Mouse (Mus musculus) kidney, postnatal 0 days (tissue): ENCODE results near the gene Rnf26. TPM values are rescaled to one million over a fixed set of nuclear protein-coding genes. Genes with fewer than 3 reads are reported as not detected.

Source experiments
- ATAC-seq: fragments of 200-750 bp; cut with Nextera tagmentation; replicated peaks from 2 replicates; pipeline ENCODE4 v1.8.0; 2017; ENCODE audit warnings: low read depth, moderate number of reproducible peaks, moderate TSS enrichment, moderate library complexity; ENCODE audit not compliant: low FRiP score
- DNase-seq: peaks from one replicate; pipeline ENCODE4 v3.0.0-alpha.2; 2016; ENCODE audit warnings: low spot score
- H3K27ac ChIP-seq: fragments of 300-500 bp; sonication (generic); 2 replicates; pipeline ENCODE4 v1.5.1; 2014; ENCODE audit warnings: mild to moderate bottlenecking
- H3K27me3 ChIP-seq: fragments of 300-500 bp; sonication (generic); 2 replicates; pipeline ENCODE4 v1.6.1; 2014; ENCODE audit warnings: low read length, mixed read lengths; ENCODE audit not compliant: insufficient read depth
- H3K36me3 ChIP-seq: fragments of 300-500 bp; sonication (generic); 2 replicates; pipeline ENCODE4 v1.6.1; 2014; ENCODE audit warnings: low read length, mixed read lengths; ENCODE audit not compliant: insufficient read depth
- H3K4me1 ChIP-seq: fragments of 300-500 bp; sonication (generic); replicated peaks from 2 replicates; pipeline ENCODE4 v1.6.1; 2014; ENCODE audit warnings: antibody characterized with exemption, low read length, mixed read lengths; ENCODE audit not compliant: insufficient read depth
- H3K4me2 ChIP-seq: fragments of 300-500 bp; sonication (generic); 2 replicates; pipeline ENCODE4 v1.6.1; 2014; ENCODE audit warnings: mild to moderate bottlenecking, low read length, moderate library complexity, mixed read lengths
- H3K4me3 ChIP-seq: fragments of 300-500 bp; sonication (generic); replicated peaks from 2 replicates; pipeline ENCODE4 v1.5.1; 2014; ENCODE audit warnings: low read depth, low read length
- H3K9ac ChIP-seq: fragments of 300-500 bp; sonication (generic); 2 replicates; pipeline ENCODE4 v1.6.1; 2014; ENCODE audit warnings: low read depth, low read length
- H3K9me3 ChIP-seq: fragments of 300-500 bp; sonication (generic); replicated peaks from 2 replicates; pipeline ENCODE4 v1.6.1; 2016; ENCODE audit warnings: low read length, inconsistent platforms, mixed read lengths
- CTCF ChIP-seq: IDR thresholded peaks from 2 replicates; pipeline ENCODE4 v1.5.1; 2016; ENCODE audit warnings: antibody characterized with exemption, low read depth, mild to moderate bottlenecking, moderate library complexity
- WGBS: fragments of 180-500 bp; shearing (Covaris S2); extraction: QIAGEN DNeasy Blood & Tissue Kit; methylation state at CpG from one replicate; pipeline ENCODE4 v1.1.7; 2014; 5-methylcytosine and 5-hydroxymethylcytosine counted together
- polyA plus RNA-seq: library from polyadenylated mRNA; unstranded; fragments of >200 nt; fragmentation: Nextera tagmentation; extraction: Ambion mirVana; gene quantifications from 2 replicates; pipeline ENCODE4 v1.2.1, GENCODE M21; 2015

The Rnf26 gene
- polyA plus RNA-seq, 1 experiment from 2014 or later = 46.6 TPM

DNA sequence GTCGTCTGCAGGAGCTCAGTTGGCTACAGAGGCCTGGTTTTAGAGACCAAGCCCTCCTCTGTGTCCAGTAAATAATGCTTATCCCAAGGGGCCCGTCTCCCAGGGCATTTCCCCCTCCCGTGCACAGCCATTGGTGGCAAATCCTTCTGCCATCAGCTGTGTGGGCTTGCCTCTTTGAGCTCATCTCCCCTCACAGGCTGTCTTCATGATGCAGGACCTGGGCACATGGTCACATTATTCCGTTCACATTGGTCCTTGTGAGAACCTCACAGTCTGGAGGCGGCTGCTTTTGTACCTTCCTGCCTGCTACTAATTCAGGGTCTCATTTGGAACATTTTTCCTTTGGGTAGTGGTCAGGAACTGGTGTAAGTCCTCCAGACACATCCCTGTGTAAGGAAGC, 28.6 kb upstream of the Rnf26 start:
- no peak overlapping the region for H3K27ac ChIP-seq
- no peak for ATAC-seq
- H3K27me3 ChIP-seq = no peaks in the 10 kb centered on the region
- H3K9ac ChIP-seq = no peak overlapping the region
- DNase-seq = no peak
- TF ChIP-seq CTCF = no peak
- H3K4me1 ChIP-seq = no peaks in the 10 kb centered on the region
- WGBS = 63% methylated on average over 5 of the region's 5 CpGs
- H3K36me3 ChIP-seq = 0 out of 2 replicates have a peak, but pooled peaks cover 29% of the 10 kb centered on the region
- H3K4me2 ChIP-seq = no peak overlapping the region
- H3K4me3 ChIP-seq = no peak overlapping the region
- H3K9me3 ChIP-seq = no peaks in the 10 kb centered on the region

DNA sequence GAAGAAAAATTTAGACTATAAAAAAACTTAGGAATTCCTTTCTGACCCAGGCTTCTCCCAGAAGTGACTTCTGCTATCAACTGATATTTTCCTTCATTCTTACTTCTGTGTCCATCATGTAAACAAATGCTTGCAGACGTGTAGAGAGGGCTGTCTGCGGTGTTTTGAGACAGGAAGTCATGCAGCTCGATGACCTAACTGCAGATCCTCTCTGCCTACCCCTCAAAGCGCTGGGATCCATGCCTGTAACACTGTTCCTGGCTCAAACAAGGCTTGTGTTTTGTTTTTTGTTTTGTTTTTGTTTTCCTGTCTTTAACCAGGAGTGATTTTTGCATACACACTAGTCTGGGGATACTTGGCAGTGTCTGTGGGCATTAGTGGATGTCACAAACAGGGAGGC, 24.5 kb upstream of the Rnf26 start:
- no peak for DNase-seq
- Histone ChIP-seq H3K4me1 (peaks cover 15% of the 10 kb centered on the region), H3K27ac (no peak overlapping the region), H3K9ac (no peak overlapping the region), H3K4me2 (no peak overlapping the region), H3K36me3 (0 out of 2 replicates have a peak, but pooled peaks cover 26% of the 10 kb centered on the region), H3K27me3 (no peaks in the 10 kb centered on the region), H3K4me3 (no peak overlapping the region), H3K9me3 (no peaks in the 10 kb centered on the region)
- ATAC-seq = no peak
- no peak for TF ChIP-seq CTCF
- 56% methylated on average over 4 of the region's 4 CpGs for WGBS

DNA sequence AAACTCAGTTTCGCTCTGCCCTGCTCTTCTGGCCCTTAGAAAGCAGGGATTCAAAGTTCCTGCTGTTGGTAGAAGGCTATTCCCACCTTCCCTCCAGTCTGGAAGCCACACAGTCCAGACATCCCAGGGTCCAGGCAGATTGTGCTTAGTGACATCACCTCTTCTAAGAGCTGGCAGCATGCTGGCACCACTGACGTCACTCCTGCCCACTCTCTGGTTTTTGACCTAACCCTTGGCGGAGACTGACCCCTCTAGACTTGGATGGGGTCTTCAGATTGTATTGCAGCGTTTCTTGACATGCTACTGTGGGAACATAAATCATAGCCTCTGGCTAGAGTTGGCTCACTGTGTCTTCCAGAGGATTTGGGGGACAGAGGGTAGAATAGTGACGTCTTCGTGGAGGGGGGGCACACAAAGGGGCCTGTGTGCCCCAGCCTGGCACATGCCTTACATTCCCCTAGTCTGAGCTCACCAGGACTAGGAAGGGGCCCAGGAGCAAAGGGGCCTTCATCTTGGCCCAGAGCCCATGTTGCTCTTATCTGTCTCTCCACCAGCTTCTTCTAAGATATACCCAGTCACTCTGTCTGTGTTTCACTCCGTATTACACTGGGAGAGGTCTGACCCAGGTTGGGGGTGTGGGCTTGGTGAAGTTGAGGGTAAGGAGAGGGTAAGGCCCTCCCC, 22.6 kb upstream of the Rnf26 start:
- TF ChIP-seq CTCF = no peak
- ATAC-seq (peak; percentile 16; the same call in 1 of the 2 replicates), DNase-seq (peak; percentile 34)
- Histone ChIP-seq H3K9me3 (no peaks in the 10 kb centered on the region), H3K4me2 (peak overlapping the region; percentile 81), H3K27me3 (no peaks in the 10 kb centered on the region), H3K4me3 (peak overlapping the region; percentile 54), H3K4me1 (peaks cover 21% of the 10 kb centered on the region), H3K27ac (peak overlapping the region; percentile 88; the same call in 1 of the 2 replicates), H3K36me3 (0 out of 2 replicates have a peak, but pooled peaks cover 15% of the 10 kb centered on the region), H3K9ac (peak overlapping the region; percentile 69)
- WGBS = 30% methylated on average over 7 of the region's 7 CpGs

DNA sequence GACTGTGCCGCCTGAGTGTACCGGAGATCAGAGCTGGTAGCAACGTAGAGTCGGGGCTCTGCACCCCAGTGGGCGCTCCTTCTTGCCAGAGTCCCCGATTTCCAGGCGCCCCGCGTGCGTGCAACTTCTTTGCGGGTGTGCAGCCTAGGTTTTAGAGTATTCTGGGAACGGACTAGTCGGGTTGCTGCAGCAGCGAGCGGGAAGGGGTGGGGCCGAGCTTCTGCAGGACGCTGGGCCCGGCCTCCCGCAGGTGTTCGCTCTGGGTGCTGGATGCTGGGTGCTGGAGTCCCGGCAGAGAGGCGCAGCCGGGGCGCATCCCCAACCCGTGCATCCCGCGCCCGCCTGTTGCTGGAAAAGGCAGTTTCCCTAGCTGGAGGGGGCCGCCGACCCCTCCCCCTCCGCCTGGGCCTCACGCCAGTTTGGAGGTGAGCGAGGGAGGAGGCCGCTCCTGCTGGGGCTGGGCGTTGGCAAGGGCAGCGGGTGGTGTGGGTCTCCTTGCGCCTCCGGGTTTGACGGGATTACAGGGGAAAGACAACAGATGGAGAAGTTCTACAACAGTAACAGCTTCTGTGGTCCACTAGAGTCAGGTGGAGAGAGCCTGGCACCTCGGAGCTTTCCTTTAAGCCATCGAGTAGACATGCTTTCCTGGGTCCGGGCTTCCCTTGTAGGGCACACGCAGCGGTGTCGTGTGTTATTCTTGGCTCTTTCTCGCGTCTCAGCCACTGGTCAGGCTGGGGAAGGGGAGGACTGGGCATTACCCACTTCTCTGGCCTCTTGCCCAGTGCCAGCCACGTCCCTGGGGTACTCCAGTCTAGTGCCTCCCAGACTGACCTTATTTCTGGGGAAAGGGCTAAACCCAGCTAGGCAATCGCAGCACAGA, 21.8 kb upstream of the Rnf26 start:
- H3K4me1 ChIP-seq = peaks cover 29% of the 10 kb centered on the region
- H3K9ac ChIP-seq = peak overlapping the region; percentile 69
- no peak for ATAC-seq
- H3K4me3 ChIP-seq = peak overlapping the region; percentile 54
- peak overlapping the region; percentile 81 for H3K4me2 ChIP-seq
- no peaks in the 10 kb centered on the region for H3K9me3 ChIP-seq
- no peak for TF ChIP-seq CTCF
- no peaks in the 10 kb centered on the region for H3K27me3 ChIP-seq
- 1% methylated on average over 45 of the region's 49 CpGs for WGBS
- 0 out of 2 replicates have a peak, but pooled peaks cover 11% of the 10 kb centered on the region for H3K36me3 ChIP-seq
- DNase-seq = peak; percentile 62
- peak overlapping the region; percentile 88 for H3K27ac ChIP-seq

DNA sequence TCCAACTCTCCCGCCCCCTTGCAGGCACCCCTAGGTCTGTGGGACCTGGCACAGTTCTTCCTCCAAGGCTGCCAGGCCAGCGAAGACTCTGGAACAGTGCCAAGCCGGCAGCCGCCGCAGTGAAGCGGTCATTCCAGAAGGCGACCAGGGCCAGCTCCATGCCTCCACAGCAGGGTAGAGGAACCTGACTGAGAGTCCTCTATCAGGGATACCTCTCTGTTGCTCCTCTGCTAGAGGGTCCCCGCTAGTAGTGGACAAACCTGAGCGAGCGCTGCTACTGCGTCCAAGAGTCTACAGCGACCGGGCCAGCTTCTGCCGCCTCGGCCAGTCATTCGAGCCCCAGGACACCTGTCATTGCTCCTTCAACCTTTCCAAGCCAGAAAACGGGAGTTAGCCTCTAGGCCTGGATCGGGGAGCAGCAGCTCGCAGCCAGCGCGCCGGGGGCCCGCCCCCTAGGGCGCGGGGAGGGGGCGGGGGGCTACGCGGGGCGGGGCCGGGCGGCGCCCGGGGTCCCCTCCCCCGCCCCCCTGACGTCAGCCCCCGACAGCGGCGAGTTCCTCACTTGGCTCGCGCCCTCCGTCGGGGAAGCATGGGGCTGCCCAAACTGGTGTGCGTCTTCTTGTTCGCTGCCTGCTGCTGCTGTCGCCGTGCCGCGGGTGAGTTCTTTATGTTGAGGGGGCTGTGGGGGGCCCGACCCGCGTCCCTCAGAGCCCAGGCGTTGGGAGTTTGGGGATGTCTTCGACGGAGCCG, 21.0 kb upstream of the Rnf26 start, which contains the start of gene Mcam:
Gene Mcam (plus strand): TSS at position 369 of the 750 bp plus-strand sequence.
- Histone ChIP-seq H3K4me3 (peak within 1 kb of the TSS; percentile 54), H3K36me3 (0 out of 2 replicates have a peak, but pooled peaks cover 3% of the 10 kb centered on the region), H3K9ac (peak within 1 kb of the TSS; percentile 69), H3K9me3 (no peaks in the 10 kb centered on the region), H3K4me1 (peaks cover 35% of the 10 kb centered on the region), H3K27ac (peak within 1 kb of the TSS; percentile 88), H3K27me3 (no peaks in the 10 kb centered on the region), H3K4me2 (peak within 1 kb of the TSS; percentile 81)
- peak; percentile 81 for DNase-seq
- peak; percentile 24; the same call in 1 of the 2 replicates for TF ChIP-seq CTCF
- WGBS = under 1% methylated on average over 47 of the region's 55 CpGs
- ATAC-seq = peak; percentile 15; the same call in 1 of the 2 replicates
